Mouse (Mus musculus): ENCODE results near the gene Agap1. TPM values are rescaled to one million over a fixed set of nuclear protein-coding genes. Genes with fewer than 3 reads are reported as not detected.
A peak's percentile ranks its signal among the peaks of the same experiment; 100 is the strongest.

The Agap1 gene
- polyA plus RNA-seq, 1 experiment: 4.3 TPM

GRCm38 (mm10) chr1:89627650-89628049, 173.0 kb downstream of the Agap1 start:
- no peak for DNase-seq
- TF ChIP-seq CTCF (IDR thresholded peaks at IDR 0.05; ENCODE audit: borderline replicate concordance, control insufficient read depth, extremely low read depth, insufficient read depth, low read length, poor library complexity) (no peak), POLR2A (IDR thresholded peaks at IDR 0.05; ENCODE audit: control insufficient read depth, extremely low read depth, insufficient read depth, low read length, poor library complexity) (no peak)
- Histone ChIP-seq H3K27me3 (ENCODE audit: control insufficient read depth, insufficient read depth, low read length) (no peaks in the 10 kb centered on the region), H3K36me3 (ENCODE audit: control insufficient read depth, insufficient read depth, low read length) (no peaks in the 10 kb centered on the region), H3K4me3 (ENCODE audit: control insufficient read depth, insufficient read depth, low read length) (no peak overlapping the region), H3K27ac (ENCODE audit: control insufficient read depth, insufficient read depth, low read length) (no peak overlapping the region), H3K4me1 (replicated peaks; ENCODE audit: control insufficient read depth, insufficient read depth, low read length) (no peaks in the 10 kb centered on the region)
- WGBS: 63% methylated on average over 3 of the region's 3 CpGs

GRCm38 (mm10) chr1:89630836-89631235, 176.2 kb downstream of the Agap1 start:
- DNase-seq: no peak
- Histone ChIP-seq H3K36me3 (ENCODE audit: control insufficient read depth, insufficient read depth, low read length) (no peaks in the 10 kb centered on the region), H3K27me3 (ENCODE audit: control insufficient read depth, insufficient read depth, low read length) (no peaks in the 10 kb centered on the region), H3K4me1 (replicated peaks; ENCODE audit: control insufficient read depth, insufficient read depth, low read length) (no peaks in the 10 kb centered on the region), H3K27ac (ENCODE audit: control insufficient read depth, insufficient read depth, low read length) (no peak overlapping the region), H3K4me3 (ENCODE audit: control insufficient read depth, insufficient read depth, low read length) (no peak overlapping the region)
- WGBS: 92% methylated on average over 4 of the region's 4 CpGs
- no peak for TF ChIP-seq CTCF (IDR thresholded peaks at IDR 0.05; ENCODE audit: borderline replicate concordance, control insufficient read depth, extremely low read depth, insufficient read depth, low read length, poor library complexity)

GRCm38 (mm10) chr1:89631747-89632146, 177.1 kb downstream of the Agap1 start:
- H3K4me3 ChIP-seq (ENCODE audit: control insufficient read depth, insufficient read depth, low read length): no peak overlapping the region
- no peaks in the 10 kb centered on the region for H3K4me1 ChIP-seq (replicated peaks; ENCODE audit: control insufficient read depth, insufficient read depth, low read length)
- no peaks in the 10 kb centered on the region for H3K36me3 ChIP-seq (ENCODE audit: control insufficient read depth, insufficient read depth, low read length)
- TF ChIP-seq CTCF (IDR thresholded peaks at IDR 0.05; ENCODE audit: borderline replicate concordance, control insufficient read depth, extremely low read depth, insufficient read depth, low read length, poor library complexity) (no peak), POLR2A (IDR thresholded peaks at IDR 0.05; ENCODE audit: control insufficient read depth, extremely low read depth, insufficient read depth, low read length, poor library complexity) (no peak)
- DNase-seq: no peak
- no peak overlapping the region for H3K27ac ChIP-seq (ENCODE audit: control insufficient read depth, insufficient read depth, low read length)
- whole genome bisulfite sequencing: 8% methylated on average over 1 of the region's 1 CpGs
- H3K27me3 ChIP-seq (ENCODE audit: control insufficient read depth, insufficient read depth, low read length): no peaks in the 10 kb centered on the region

- no peak overlapping the region for H3K4me3 ChIP-seq (ENCODE audit: control insufficient read depth, insufficient read depth, low read length)
- no peak overlapping the region for H3K27ac ChIP-seq (ENCODE audit: control insufficient read depth, insufficient read depth, low read length)
- no peak for DNase-seq
- TF ChIP-seq POLR2A (IDR thresholded peaks at IDR 0.05; ENCODE audit: control insufficient read depth, extremely low read depth, insufficient read depth, low read length, poor library complexity) (no peak), CTCF (IDR thresholded peaks at IDR 0.05; ENCODE audit: borderline replicate concordance, control insufficient read depth, extremely low read depth, insufficient read depth, low read length, poor library complexity) (no peak)
- H3K4me1 ChIP-seq (replicated peaks; ENCODE audit: control insufficient read depth, insufficient read depth, low read length): no peaks in the 10 kb centered on the region
- H3K27me3 ChIP-seq (ENCODE audit: control insufficient read depth, insufficient read depth, low read length): no peaks in the 10 kb centered on the region
- no peaks in the 10 kb centered on the region for H3K36me3 ChIP-seq (ENCODE audit: control insufficient read depth, insufficient read depth, low read length)
- WGBS: 88% methylated on average over 14 of the region's 14 CpGs
Observed at GRCm38 (mm10) chr1:89634055-89634454, 179.4 kb downstream of the Agap1 start.

GRCm38 (mm10) chr1:89635131-89635530, 180.5 kb downstream of the Agap1 start:
- Histone ChIP-seq H3K4me3 (ENCODE audit: control insufficient read depth, insufficient read depth, low read length) (no peak overlapping the region), H3K27ac (ENCODE audit: control insufficient read depth, insufficient read depth, low read length) (no peak overlapping the region), H3K36me3 (ENCODE audit: control insufficient read depth, insufficient read depth, low read length) (no peaks in the 10 kb centered on the region), H3K27me3 (ENCODE audit: control insufficient read depth, insufficient read depth, low read length) (no peaks in the 10 kb centered on the region), H3K4me1 (replicated peaks; ENCODE audit: control insufficient read depth, insufficient read depth, low read length) (no peaks in the 10 kb centered on the region)
- TF ChIP-seq POLR2A (IDR thresholded peaks at IDR 0.05; ENCODE audit: control insufficient read depth, extremely low read depth, insufficient read depth, low read length, poor library complexity): no peak
- no peak for TF ChIP-seq CTCF (IDR thresholded peaks at IDR 0.05; ENCODE audit: borderline replicate concordance, control insufficient read depth, extremely low read depth, insufficient read depth, low read length, poor library complexity)
- WGBS: 92% methylated on average over 2 of the region's 2 CpGs
- no peak for DNase-seq

- H3K36me3 ChIP-seq (ENCODE audit: control insufficient read depth, insufficient read depth, low read length): no peaks in the 10 kb centered on the region
- H3K4me3 ChIP-seq (ENCODE audit: control insufficient read depth, insufficient read depth, low read length): no peak overlapping the region
- TF ChIP-seq POLR2A (IDR thresholded peaks at IDR 0.05; ENCODE audit: control insufficient read depth, extremely low read depth, insufficient read depth, low read length, poor library complexity) (no peak), CTCF (IDR thresholded peaks at IDR 0.05; ENCODE audit: borderline replicate concordance, control insufficient read depth, extremely low read depth, insufficient read depth, low read length, poor library complexity) (no peak)
- no peak for DNase-seq
- H3K4me1 ChIP-seq (replicated peaks; ENCODE audit: control insufficient read depth, insufficient read depth, low read length): no peaks in the 10 kb centered on the region
- H3K27ac ChIP-seq (ENCODE audit: control insufficient read depth, insufficient read depth, low read length): no peak overlapping the region
- 95% methylated on average over 4 of the region's 4 CpGs for WGBS
- H3K27me3 ChIP-seq (ENCODE audit: control insufficient read depth, insufficient read depth, low read length): no peaks in the 10 kb centered on the region
Observed at GRCm38 (mm10) chr1:89637670-89638069, 183.1 kb downstream of the Agap1 start.

GRCm38 (mm10) chr1:89643445-89644100, 189.0 kb downstream of the Agap1 start:
- DNase-seq: peak; percentile 54
- no peak overlapping the region; the same call in 1 of the 2 replicates for H3K4me3 ChIP-seq (ENCODE audit: control insufficient read depth, insufficient read depth, low read length)
- 50% methylated on average over 8 of the region's 8 CpGs for WGBS
- no peaks in the 10 kb centered on the region for H3K4me1 ChIP-seq (replicated peaks; ENCODE audit: control insufficient read depth, insufficient read depth, low read length)
- TF ChIP-seq POLR2A (IDR thresholded peaks at IDR 0.05; ENCODE audit: control insufficient read depth, extremely low read depth, insufficient read depth, low read length, poor library complexity) (no peak), CTCF (IDR thresholded peaks at IDR 0.05; ENCODE audit: borderline replicate concordance, control insufficient read depth, extremely low read depth, insufficient read depth, low read length, poor library complexity) (no peak)
- H3K27ac ChIP-seq (ENCODE audit: control insufficient read depth, insufficient read depth, low read length): no peak overlapping the region
- H3K36me3 ChIP-seq (ENCODE audit: control insufficient read depth, insufficient read depth, low read length): no peaks in the 10 kb centered on the region
- H3K27me3 ChIP-seq (ENCODE audit: control insufficient read depth, insufficient read depth, low read length): no peaks in the 10 kb centered on the region

Measured in thymus, adult 2 months (tissue).